Mouse (Mus musculus): ENCODE data around the gene Gm37419.
A peak's percentile ranks its signal among the peaks of the same experiment; 100 is the strongest.

The Gm37419 gene

GRCm38 (mm10) chr16:23988466-23989208 lies at the start of gene Gm37419, which contains the start of gene Bcl6:
Gene Gm37419 (plus strand): TSS chr16:23988482.
Gene Bcl6 (minus strand): TSS chr16:23988852.
- DNase-seq (ENCODE audit: low read depth, low spot score), result peak; percentile 76

- DNase-seq (ENCODE audit: low read depth, low spot score), result no peak
These were observed 43.5 kb upstream of the Gm37419 start for GRCm38 (mm10) chr16:23944801-23945200.

DNA sequence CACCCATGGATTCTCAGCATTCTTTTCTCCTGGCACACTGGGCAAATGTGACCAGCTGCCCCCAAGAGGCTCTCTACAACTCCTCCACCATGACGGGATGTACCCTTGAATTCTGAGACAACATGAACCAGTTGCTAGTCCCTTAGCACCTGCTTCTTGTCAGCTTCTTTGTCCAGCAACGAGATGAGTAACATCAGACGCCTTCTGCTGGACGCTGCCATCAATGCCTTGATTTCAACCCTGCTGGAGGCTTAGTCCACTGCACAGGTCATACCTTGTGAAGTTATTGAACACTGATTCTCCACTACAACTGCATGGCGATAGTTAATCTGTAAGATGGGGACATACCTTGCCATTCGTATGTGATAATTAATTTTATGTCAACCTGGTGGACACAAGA lies 40.6 kb upstream of the Gm37419 start:
- DNase-seq (ENCODE audit: low read depth, low spot score), result no peak

DNA sequence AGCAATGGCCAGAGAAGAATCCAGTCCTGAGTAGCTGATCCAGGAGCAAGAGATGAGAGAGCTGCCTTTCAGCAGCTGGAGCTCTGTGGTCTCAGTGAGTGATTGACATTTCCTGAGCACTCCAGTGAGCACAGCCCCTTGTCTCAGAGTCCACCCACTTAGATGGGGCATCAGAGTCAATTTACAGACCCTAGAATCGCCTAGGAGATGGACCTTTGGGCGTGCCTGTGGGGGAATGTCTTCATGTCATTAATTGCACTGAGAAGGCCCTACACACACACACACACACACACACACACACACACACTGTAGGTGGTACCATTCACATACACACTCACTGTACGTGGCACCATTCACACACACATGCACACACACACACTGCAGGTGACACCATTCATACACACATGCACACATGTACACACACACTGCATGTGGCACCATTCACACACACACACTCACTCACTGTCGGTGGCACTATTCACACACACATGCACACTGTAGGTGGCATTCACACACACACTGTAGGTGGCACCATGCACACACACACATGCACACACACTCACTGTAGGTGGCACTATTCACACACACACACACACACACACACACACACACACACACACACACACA lies 36.1 kb upstream of the Gm37419 start:
- DNase-seq (ENCODE audit: low read depth, low spot score), result no peak

DNA sequence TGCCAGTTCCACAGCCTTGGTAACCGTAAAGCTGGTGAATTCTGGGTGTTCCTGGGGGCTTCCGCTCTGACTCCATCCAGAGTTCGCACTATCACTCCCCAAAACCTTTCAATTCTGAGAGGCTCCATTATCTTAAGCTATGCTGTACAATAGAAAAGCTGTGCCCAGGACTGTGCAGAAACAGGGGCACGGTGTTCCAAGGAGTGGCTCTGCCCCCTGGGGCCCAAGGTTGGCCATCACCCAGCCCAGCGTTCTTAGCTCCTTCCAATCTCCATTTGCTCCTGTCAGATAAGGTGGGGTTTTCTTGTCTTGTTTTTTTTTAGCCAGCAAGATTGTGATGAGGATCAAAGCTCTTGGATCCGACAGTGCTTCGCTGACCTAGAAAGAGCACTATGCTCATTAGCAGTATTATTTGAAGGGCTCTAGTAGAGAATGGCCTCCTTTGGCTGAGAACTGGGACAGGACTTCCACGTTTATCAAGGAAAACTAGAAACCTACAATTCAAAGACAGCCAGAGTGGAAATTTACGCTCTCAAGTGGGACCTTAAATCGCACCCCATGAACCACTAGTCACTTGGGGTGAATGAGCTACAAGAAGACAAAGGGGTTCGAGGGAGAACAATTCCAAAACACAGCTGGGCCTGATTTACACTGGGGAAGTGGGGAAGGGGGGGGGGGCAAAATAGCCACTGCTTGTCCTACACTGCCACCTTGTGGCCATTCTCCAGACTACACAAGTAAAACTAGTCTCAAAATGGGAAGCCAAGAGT lies 34.9 kb upstream of the Gm37419 start:
- peak; percentile 50 for DNase-seq (ENCODE audit: low read depth, low spot score)

DNA sequence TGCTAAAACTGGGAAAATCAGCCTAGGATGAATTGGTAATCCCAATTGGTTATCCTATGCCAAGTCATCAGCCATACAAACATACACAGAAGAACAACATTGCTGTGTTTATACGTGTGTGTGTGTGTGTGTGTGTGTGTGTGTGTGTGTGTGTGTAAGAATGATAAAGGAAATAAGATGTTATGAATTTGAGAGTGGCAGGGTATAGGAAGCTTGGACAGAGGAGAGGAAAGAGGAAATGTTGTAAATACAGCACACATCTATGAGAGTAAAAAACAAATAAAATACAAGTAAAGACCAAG lies 34.4 kb upstream of the Gm37419 start:
- no peak for DNase-seq (ENCODE audit: low read depth, low spot score)

- DNase-seq (ENCODE audit: low read depth, low spot score), result no peak
These were observed 29.3 kb upstream of the Gm37419 start for GRCm38 (mm10) chr16:23958938-23959337.

- DNase-seq (ENCODE audit: low read depth, low spot score), result no peak
These were observed 25.9 kb upstream of the Gm37419 start for GRCm38 (mm10) chr16:23962401-23962800.

GRCm38 (mm10) chr16:23963896-23964668 lies 24.2 kb upstream of the Gm37419 start:
- DNase-seq (ENCODE audit: low read depth, low spot score), result no peak

DNA sequence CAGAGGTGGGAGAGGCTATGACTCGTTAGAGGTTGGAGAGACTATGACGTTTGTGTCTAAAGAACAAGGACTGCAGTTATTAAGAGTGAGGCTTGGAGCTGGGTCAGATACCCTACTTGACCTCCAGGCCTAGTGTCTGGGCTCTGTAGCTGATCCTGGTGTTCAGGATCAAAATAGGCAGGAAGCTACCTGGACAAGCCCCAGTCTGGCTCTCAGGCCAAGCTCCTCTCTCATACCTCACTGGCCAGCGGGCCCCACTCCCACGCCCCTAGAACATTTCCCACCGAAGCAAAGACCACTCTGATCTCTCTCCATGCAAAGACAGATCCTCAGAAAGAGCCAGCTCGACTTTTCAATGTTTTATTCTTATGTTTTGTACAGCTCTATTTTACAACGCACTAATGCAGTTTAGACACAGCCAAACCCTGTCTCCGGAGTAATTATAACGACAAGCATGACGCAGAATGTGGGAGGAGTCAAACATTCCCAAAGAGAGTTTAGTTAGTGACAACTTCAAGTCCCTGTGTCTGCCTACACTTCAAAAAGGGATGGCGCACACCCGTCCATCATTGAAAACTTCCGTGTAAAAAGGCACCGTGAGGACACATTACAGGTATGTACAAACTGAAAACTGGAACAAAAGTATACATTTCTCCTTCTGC lies 23.4 kb upstream of the Gm37419 start:
- DNase-seq (ENCODE audit: low read depth, low spot score), result no peak

- DNase-seq (ENCODE audit: low read depth, low spot score), result no peak
These were observed 22.2 kb upstream of the Gm37419 start for GRCm38 (mm10) chr16:23966066-23966465.

DNA sequence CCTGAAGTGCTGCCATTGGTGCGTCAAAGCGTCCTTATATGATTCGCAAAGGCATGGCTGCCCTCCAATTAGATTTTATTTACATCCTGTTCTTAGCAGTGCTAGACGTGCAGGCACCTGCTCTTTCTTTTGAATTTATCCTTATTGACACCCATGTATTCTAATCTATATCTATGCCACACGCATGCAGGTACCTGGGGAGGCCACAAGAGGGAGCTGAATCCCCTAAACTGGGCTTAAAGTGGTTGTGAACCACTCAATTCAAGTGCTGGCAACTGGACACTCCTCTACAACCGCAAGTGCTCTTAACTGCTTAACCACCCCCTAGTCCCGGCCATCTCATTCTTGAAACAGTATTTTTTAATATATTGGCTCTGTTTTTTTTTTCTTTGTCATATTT lies 21.0 kb upstream of the Gm37419 start:
- DNase-seq (ENCODE audit: low read depth, low spot score), result no peak

DNA sequence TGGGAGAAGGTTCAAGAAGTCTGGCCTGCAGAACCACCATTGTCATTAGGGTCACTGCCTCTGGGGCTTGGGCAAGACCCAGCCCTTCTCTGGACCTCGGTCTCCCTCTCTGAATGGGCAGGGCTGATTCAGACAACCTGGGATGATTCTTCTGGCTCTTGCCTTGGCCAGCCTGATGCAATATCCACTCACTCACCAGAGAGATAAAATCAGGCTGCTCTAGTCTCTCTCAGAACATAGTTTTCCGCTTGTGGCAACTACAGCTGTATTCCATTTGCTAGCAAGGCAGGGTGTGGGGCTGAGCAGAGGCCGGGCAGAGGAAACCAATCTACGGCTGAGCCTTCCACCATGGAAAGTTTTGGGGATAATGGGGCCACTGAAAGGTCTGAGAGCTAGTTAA lies 19.4 kb upstream of the Gm37419 start:
- no peak for DNase-seq (ENCODE audit: low read depth, low spot score)

DNA sequence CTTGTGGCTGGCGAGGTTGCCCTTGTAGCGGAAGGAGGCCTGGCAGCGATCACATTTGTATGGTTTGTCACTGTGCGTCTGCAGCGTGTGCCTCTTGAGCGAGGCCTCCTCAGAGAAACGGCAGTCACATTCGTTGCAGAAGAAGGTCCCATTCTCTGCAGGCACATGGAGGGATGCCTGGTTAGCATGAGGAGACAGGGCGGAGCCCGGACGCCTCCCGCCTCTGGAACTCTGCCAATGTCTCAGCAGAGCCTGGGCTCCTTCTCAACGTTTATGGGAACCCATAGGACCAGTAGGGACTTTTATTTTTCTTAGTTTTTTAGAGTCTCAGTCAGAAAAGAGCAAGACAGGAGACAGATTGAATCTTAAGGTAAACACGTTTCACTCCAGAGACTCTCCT lies 18.4 kb upstream of the Gm37419 start:
- DNase-seq (ENCODE audit: low read depth, low spot score), result no peak

- DNase-seq (ENCODE audit: low read depth, low spot score), result no peak
These were observed 16.0 kb upstream of the Gm37419 start for GRCm38 (mm10) chr16:23972126-23972740.

DNA sequence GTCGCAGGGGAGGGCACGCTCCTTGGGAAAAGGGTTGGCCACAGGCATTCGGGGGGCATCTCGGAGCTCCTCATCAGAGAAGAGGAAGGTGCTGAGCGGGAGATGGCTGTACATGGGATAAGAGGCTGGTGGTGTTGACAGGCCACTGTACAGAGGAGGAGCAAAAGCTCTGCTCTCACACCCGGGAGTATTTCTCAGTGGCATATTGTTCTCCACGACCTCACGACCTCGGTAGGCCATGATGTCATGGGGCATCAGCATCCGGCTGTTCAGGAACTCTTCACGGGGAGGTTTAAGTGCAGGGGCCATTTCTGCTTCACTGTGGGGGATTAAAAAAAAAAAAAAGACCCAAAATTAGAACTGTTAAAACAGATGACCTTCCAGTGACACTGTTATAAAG lies 15.4 kb upstream of the Gm37419 start:
- no peak for DNase-seq (ENCODE audit: low read depth, low spot score)

DNA sequence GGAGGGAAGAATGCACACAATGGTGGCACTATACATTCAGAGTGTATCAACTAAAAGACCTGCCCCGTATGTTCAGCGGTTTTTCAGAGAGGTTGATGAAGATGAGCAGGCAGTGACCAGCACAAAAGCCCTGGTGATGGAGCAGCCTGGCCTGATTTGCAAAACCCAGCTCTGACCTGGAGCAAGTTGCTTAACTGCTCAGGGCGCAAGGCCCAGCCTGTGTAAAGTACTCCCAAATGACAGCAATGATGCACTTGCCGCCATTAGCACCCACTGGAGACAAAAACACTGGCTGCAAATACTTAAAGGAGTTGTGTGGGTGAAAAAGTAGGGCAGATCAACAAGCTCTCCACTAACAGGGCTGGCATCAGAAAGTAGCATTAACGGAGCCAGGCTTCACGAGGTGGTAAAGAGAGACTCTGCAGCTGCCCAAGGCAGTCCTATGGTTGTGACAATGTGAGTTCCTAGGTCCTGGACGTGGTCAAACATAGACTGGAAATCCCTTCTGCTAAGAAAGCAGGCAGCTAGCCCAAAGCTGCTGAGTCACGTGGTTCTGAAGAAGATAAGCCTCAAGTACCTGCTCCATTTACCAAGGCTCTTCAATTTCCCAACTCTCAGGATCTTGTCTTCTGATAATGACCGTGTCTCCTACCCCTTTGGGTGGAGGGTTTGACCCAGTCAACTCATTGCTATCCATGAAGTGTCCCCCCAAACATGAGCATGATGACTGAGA lies 14.5 kb upstream of the Gm37419 start:
- DNase-seq (ENCODE audit: low read depth, low spot score), result no peak

GRCm38 (mm10) chr16:23976196-23976595 lies 12.1 kb upstream of the Gm37419 start:
- DNase-seq (ENCODE audit: low read depth, low spot score), result no peak

GRCm38 (mm10) chr16:23977732-23978131 lies 10.6 kb upstream of the Gm37419 start:
- DNase-seq (ENCODE audit: low read depth, low spot score), result no peak

DNA sequence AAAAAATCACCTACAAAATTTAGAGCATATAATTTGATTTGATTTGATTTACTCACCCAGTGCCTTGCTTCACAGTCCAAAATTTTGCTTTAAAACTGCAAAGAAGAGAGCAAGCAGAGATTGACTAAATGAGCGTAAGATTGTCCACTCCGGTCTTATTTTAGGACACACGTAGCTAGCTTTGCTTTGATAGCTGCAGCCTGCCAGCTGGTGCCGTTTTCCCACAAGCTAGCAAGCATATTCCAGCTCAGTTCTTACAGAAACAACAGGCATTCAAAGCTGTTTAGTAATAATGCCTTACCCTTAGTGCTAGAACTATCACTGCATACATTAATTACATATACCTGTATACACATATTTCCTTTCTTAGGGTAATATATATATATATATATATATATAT lies 9.8 kb upstream of the Gm37419 start:
- DNase-seq (ENCODE audit: low read depth, low spot score), result no peak

Measured in retina, postnatal 7 days (tissue).